Mouse (Mus musculus) neural tube, embryonic 13.5 days (tissue): ENCODE measurements at regions not wholly inside any gene's neighbourhood (a gene's known extent, or its start where the extent isn't known, plus 50 kb on each side); places are given as distances from the start of the nearest gene placed in this dataset.

Experiments used
- ATAC-seq: fragments of 200-750 bp; cut with Nextera tagmentation; 2 replicates; pipeline ENCODE4 v1.8.0; 2017; ENCODE audit warnings: low read depth, mild to moderate bottlenecking, moderate TSS enrichment, moderate library complexity
- H3K27ac ChIP-seq: fragments of 300-500 bp; sonication (generic); replicated peaks from 2 replicates; pipeline ENCODE4 v1.5.1; 2015; ENCODE audit warnings: moderate library complexity, mild to moderate bottlenecking, inconsistent platforms
- H3K27me3 ChIP-seq: fragments of 300-500 bp; sonication (generic); 2 replicates; pipeline ENCODE4 v1.6.1; 2015; ENCODE audit warnings: mild to moderate bottlenecking, inconsistent platforms
- H3K36me3 ChIP-seq: fragments of 300-500 bp; sonication (generic); 2 replicates; pipeline ENCODE4 v1.6.1; 2015; ENCODE audit warnings: mild to moderate bottlenecking, inconsistent platforms
- H3K4me1 ChIP-seq: fragments of 300-500 bp; sonication (generic); replicated peaks from 2 replicates; pipeline ENCODE4 v1.6.1; 2015; ENCODE audit warnings: inconsistent platforms
- H3K4me2 ChIP-seq: fragments of 300-500 bp; sonication (generic); 2 replicates; pipeline ENCODE4 v1.6.1; 2015; ENCODE audit warnings: inconsistent platforms, mild to moderate bottlenecking, moderate library complexity
- H3K4me3 ChIP-seq: fragments of 300-500 bp; sonication (generic); 2 replicates; pipeline ENCODE4 v1.5.1; 2015; ENCODE audit warnings: mild to moderate bottlenecking, inconsistent platforms
- H3K9ac ChIP-seq: fragments of 300-500 bp; sonication (generic); 2 replicates; pipeline ENCODE4 v1.6.1; 2015; ENCODE audit warnings: moderate library complexity, mild to moderate bottlenecking, inconsistent platforms
- H3K9me3 ChIP-seq: fragments of 300-500 bp; sonication (generic); 2 replicates; pipeline ENCODE4 v1.6.1; 2016; ENCODE audit warnings: inconsistent platforms
- WGBS: fragments of 180-500 bp; shearing (Covaris S2); methylation state at CpG from one replicate; pipeline ENCODE4 v1.1.7; 2015; 5-methylcytosine and 5-hydroxymethylcytosine counted together

- Histone ChIP-seq H3K27ac (no peak overlapping the region), H3K4me1 (no peaks in the 10 kb centered on the region), H3K9me3 (no peaks in the 10 kb centered on the region), H3K4me3 (no peak overlapping the region), H3K9ac (no peak overlapping the region), H3K36me3 (no peaks in the 10 kb centered on the region), H3K4me2 (no peak overlapping the region), H3K27me3 (no peaks in the 10 kb centered on the region)
- no peak for ATAC-seq
- 64% methylated on average over 4 of the region's 4 CpGs for WGBS
Observed at GRCm38 (mm10) chr14:106190721-106191120, 84.7 kb downstream of the Trim52 start.

- Histone ChIP-seq H3K4me3 (no peak overlapping the region), H3K4me1 (no peaks in the 10 kb centered on the region), H3K9me3 (no peaks in the 10 kb centered on the region), H3K4me2 (no peak overlapping the region), H3K27me3 (no peaks in the 10 kb centered on the region), H3K9ac (no peak overlapping the region), H3K36me3 (no peaks in the 10 kb centered on the region), H3K27ac (no peak overlapping the region)
- 85% methylated on average over 2 of the region's 2 CpGs for WGBS
- no peak for ATAC-seq
Observed at GRCm38 (mm10) chr14:106193583-106193982, 87.6 kb downstream of the Trim52 start.

- H3K9ac ChIP-seq: no peak overlapping the region
- H3K4me2 ChIP-seq: no peak overlapping the region
- no peaks in the 10 kb centered on the region for H3K9me3 ChIP-seq
- H3K27me3 ChIP-seq: no peaks in the 10 kb centered on the region
- no peaks in the 10 kb centered on the region for H3K36me3 ChIP-seq
- no peak for ATAC-seq
- H3K4me3 ChIP-seq: no peak overlapping the region
- no peak overlapping the region for H3K27ac ChIP-seq
- no peaks in the 10 kb centered on the region for H3K4me1 ChIP-seq
- WGBS: 88% methylated on average over 1 of the region's 1 CpGs
Observed at GRCm38 (mm10) chr14:106194104-106194503, 88.1 kb downstream of the Trim52 start.

GRCm38 (mm10) chr14:106197826-106198225 is 91.8 kb downstream of the Trim52 start:
- H3K36me3 ChIP-seq: no peaks in the 10 kb centered on the region
- H3K9me3 ChIP-seq: no peaks in the 10 kb centered on the region
- no peak overlapping the region for H3K27ac ChIP-seq
- H3K4me2 ChIP-seq: no peak overlapping the region
- no peaks in the 10 kb centered on the region for H3K27me3 ChIP-seq
- no peaks in the 10 kb centered on the region for H3K4me1 ChIP-seq
- H3K4me3 ChIP-seq: no peak overlapping the region
- H3K9ac ChIP-seq: no peak overlapping the region
- 79% methylated on average over 1 of the region's 1 CpGs for WGBS
- ATAC-seq: no peak

- Histone ChIP-seq H3K9ac (no peak overlapping the region), H3K4me2 (no peak overlapping the region), H3K27ac (no peak overlapping the region), H3K4me1 (no peaks in the 10 kb centered on the region), H3K36me3 (no peaks in the 10 kb centered on the region), H3K9me3 (no peaks in the 10 kb centered on the region), H3K27me3 (no peaks in the 10 kb centered on the region), H3K4me3 (no peak overlapping the region)
- whole genome bisulfite sequencing: 86% methylated on average over 2 of the region's 2 CpGs
- ATAC-seq: no peak
Observed at GRCm38 (mm10) chr14:106199109-106199508, 93.1 kb downstream of the Trim52 start.

GRCm38 (mm10) chr14:106199536-106200319 is 93.7 kb downstream of the Trim52 start:
- Histone ChIP-seq H3K9me3 (no peaks in the 10 kb centered on the region), H3K4me3 (no peak overlapping the region), H3K4me2 (no peak overlapping the region), H3K27ac (no peak overlapping the region), H3K27me3 (no peaks in the 10 kb centered on the region), H3K36me3 (no peaks in the 10 kb centered on the region), H3K9ac (no peak overlapping the region), H3K4me1 (no peaks in the 10 kb centered on the region)
- 74% methylated on average over 1 of the region's 1 CpGs for WGBS
- ATAC-seq: no peak

GRCm38 (mm10) chr14:106211062-106211461 is 105.1 kb downstream of the Trim52 start:
- ATAC-seq: no peak
- Histone ChIP-seq H3K9me3 (no peaks in the 10 kb centered on the region), H3K9ac (no peak overlapping the region), H3K27ac (no peak overlapping the region), H3K27me3 (no peaks in the 10 kb centered on the region), H3K4me1 (no peaks in the 10 kb centered on the region), H3K36me3 (no peaks in the 10 kb centered on the region), H3K4me3 (no peak overlapping the region), H3K4me2 (no peak overlapping the region)
- WGBS: 79% methylated on average over 2 of the region's 2 CpGs

- Histone ChIP-seq H3K27ac (no peak overlapping the region), H3K9me3 (no peaks in the 10 kb centered on the region), H3K36me3 (no peaks in the 10 kb centered on the region), H3K4me2 (no peak overlapping the region), H3K4me1 (no peaks in the 10 kb centered on the region), H3K27me3 (no peaks in the 10 kb centered on the region), H3K4me3 (no peak overlapping the region), H3K9ac (no peak overlapping the region)
- ATAC-seq: no peak
- WGBS: 93% methylated on average over 3 of the region's 3 CpGs
Observed at GRCm38 (mm10) chr14:106217681-106218080, 111.7 kb downstream of the Trim52 start.

GRCm38 (mm10) chr14:106219293-106219797 is 113.3 kb downstream of the Trim52 start:
- Histone ChIP-seq H3K9ac (no peak overlapping the region), H3K9me3 (no peaks in the 10 kb centered on the region), H3K4me3 (no peak overlapping the region), H3K36me3 (no peaks in the 10 kb centered on the region), H3K27me3 (no peaks in the 10 kb centered on the region), H3K4me1 (no peaks in the 10 kb centered on the region), H3K27ac (no peak overlapping the region), H3K4me2 (no peak overlapping the region)
- 94% methylated on average over 5 of the region's 5 CpGs for WGBS
- ATAC-seq: no peak

GRCm38 (mm10) chr14:106225401-106225800 is 119.4 kb downstream of the Trim52 start:
- no peaks in the 10 kb centered on the region for H3K9me3 ChIP-seq
- H3K27me3 ChIP-seq: no peaks in the 10 kb centered on the region
- H3K4me3 ChIP-seq: no peak overlapping the region
- H3K27ac ChIP-seq: no peak overlapping the region
- ATAC-seq: no peak
- H3K36me3 ChIP-seq: no peaks in the 10 kb centered on the region
- no peaks in the 10 kb centered on the region for H3K4me1 ChIP-seq
- H3K4me2 ChIP-seq: no peak overlapping the region
- WGBS: 69% methylated on average over 1 of the region's 1 CpGs
- H3K9ac ChIP-seq: no peak overlapping the region

- Histone ChIP-seq H3K4me3 (no peak overlapping the region), H3K36me3 (no peaks in the 10 kb centered on the region), H3K27me3 (no peaks in the 10 kb centered on the region), H3K27ac (no peak overlapping the region), H3K9ac (no peak overlapping the region), H3K4me2 (no peak overlapping the region), H3K4me1 (no peaks in the 10 kb centered on the region), H3K9me3 (no peaks in the 10 kb centered on the region)
- 91% methylated on average over 5 of the region's 5 CpGs for WGBS
- no peak for ATAC-seq
Observed at GRCm38 (mm10) chr14:106241721-106242405, 135.9 kb downstream of the Trim52 start.

GRCm38 (mm10) chr14:106259396-106260108 is 153.6 kb downstream of the Trim52 start:
- Histone ChIP-seq H3K9me3 (no peaks in the 10 kb centered on the region), H3K4me2 (no peak overlapping the region), H3K36me3 (no peaks in the 10 kb centered on the region), H3K27ac (no peak overlapping the region), H3K9ac (no peak overlapping the region), H3K4me1 (no peaks in the 10 kb centered on the region), H3K4me3 (no peak overlapping the region), H3K27me3 (no peaks in the 10 kb centered on the region)
- whole genome bisulfite sequencing: 62% methylated on average over 4 of the region's 4 CpGs
- ATAC-seq: no peak
